ENCODE assay signal across 8 mouse cellular contexts in genomic region chr3:87411150-87411549, GRCm38 (mm10). TPM values are rescaled to one million over a fixed set of nuclear protein-coding genes. Genes with fewer than 3 reads are reported as not detected.
DNase-seq lines count a peak whose midpoint lies in the region; ATAC-seq and TF ChIP-seq lines count a peak whose summit lies in the region.

No protein-coding gene starts in this region.

- H3K27me3 ChIP-seq in hindbrain, embryonic 10.5 days (ENCODE audit: insufficient read depth, poor library complexity, severe bottlenecking): no peaks in the 10 kb centered on the region
- no peaks in the 10 kb centered on the region for H3K27me3 ChIP-seq in hindbrain, embryonic 12.5 days
- no peaks in the 10 kb centered on the region for H3K27me3 ChIP-seq in hindbrain, embryonic 14.5 days (ENCODE audit: control insufficient read depth, insufficient read depth, low read length)
- no peaks in the 10 kb centered on the region for H3K27me3 ChIP-seq in limb, embryonic 13.5 days
- H3K27me3 ChIP-seq in stomach, postnatal 0 days (ENCODE audit: control insufficient read depth, insufficient read depth, low read length): no peaks in the 10 kb centered on the region

- no peak overlapping the region for H3K27ac ChIP-seq in hindbrain, embryonic 10.5 days
- no peak overlapping the region for H3K27ac ChIP-seq in hindbrain, embryonic 12.5 days
- no peak overlapping the region for H3K27ac ChIP-seq in embryonic fibroblast, embryonic 13.5 days (ENCODE audit: insufficient read depth, low read length)
- H3K27ac ChIP-seq in hindbrain, embryonic 14.5 days: no peak overlapping the region
- no peak overlapping the region for H3K27ac ChIP-seq in limb, embryonic 13.5 days
- no peak overlapping the region for H3K27ac ChIP-seq in stomach, postnatal 0 days (replicated peaks)

- TF ChIP-seq POLR2A in embryonic fibroblast, embryonic 13.5 days (IDR thresholded peaks at IDR 0.05; ENCODE audit: low read depth, low read length): no peak

- no peak overlapping the region for H3K9ac ChIP-seq in hindbrain, embryonic 12.5 days
- H3K9ac ChIP-seq in hindbrain, embryonic 14.5 days: no peak overlapping the region
- H3K9ac ChIP-seq in limb, embryonic 13.5 days: no peak overlapping the region
- no peak overlapping the region for H3K9ac ChIP-seq in stomach, postnatal 0 days (ENCODE audit: low read length)

- no peak; the same call in 1 of the 2 replicates for ATAC-seq in hindbrain, embryonic 12.5 days (ENCODE audit: low FRiP score)
- no peak for ATAC-seq in hindbrain, embryonic 14.5 days (ENCODE audit: low FRiP score)
- ATAC-seq in limb, embryonic 13.5 days (ENCODE audit: low FRiP score, low read depth): peak; percentile 72; the same call in 1 of the 2 replicates
- peak; percentile 65 for ATAC-seq in monocyte, adult 5-6 weeks (replicated peaks; ENCODE audit: insufficient number of reproducible peaks, low FRiP score, low TSS enrichment, poor library complexity, severe bottlenecking)
- peak; percentile 81 for ATAC-seq in stomach, postnatal 0 days (ENCODE audit: low FRiP score, low TSS enrichment)

- no peak for TF ChIP-seq EP300 in stomach, postnatal 0 days (optimal IDR thresholded peaks at IDR 0.05)

- no peak overlapping the region; the same call in 1 of the 2 replicates for H3K4me2 ChIP-seq in hindbrain, embryonic 12.5 days (replicated peaks)
- 0 out of 2 replicates have a peak overlapping the region, but pooled peaks have one; percentile 22 for H3K4me2 ChIP-seq in hindbrain, embryonic 14.5 days (replicated peaks)
- H3K4me2 ChIP-seq in limb, embryonic 13.5 days (replicated peaks): peak overlapping the region; percentile 34
- no peak overlapping the region for H3K4me2 ChIP-seq in stomach, postnatal 0 days (replicated peaks; ENCODE audit: low read depth)

- peak; percentile 58 for DNase-seq in hindbrain, embryonic 10.5 days (ENCODE audit: low spot score)
- DNase-seq in brain, adult 2 months (ENCODE audit: low read depth, low spot score): peak; percentile 51
- no peak for DNase-seq in hindbrain, embryonic 14.5 days (ENCODE audit: low spot score)
- peak; percentile 59 for DNase-seq in stomach, postnatal 0 days (ENCODE audit: low spot score)

- H3K36me3 ChIP-seq in hindbrain, embryonic 10.5 days: no peaks in the 10 kb centered on the region
- H3K36me3 ChIP-seq in hindbrain, embryonic 12.5 days: no peaks in the 10 kb centered on the region
- H3K36me3 ChIP-seq in hindbrain, embryonic 14.5 days (replicated peaks; ENCODE audit: control insufficient read depth, insufficient read depth): no peaks in the 10 kb centered on the region
- H3K36me3 ChIP-seq in limb, embryonic 13.5 days: no peaks in the 10 kb centered on the region
- H3K36me3 ChIP-seq in stomach, postnatal 0 days (ENCODE audit: control insufficient read depth, insufficient read depth, low read length): no peaks in the 10 kb centered on the region

- H3K9me3 ChIP-seq in hindbrain, embryonic 10.5 days: no peaks in the 10 kb centered on the region
- no peaks in the 10 kb centered on the region for H3K9me3 ChIP-seq in hindbrain, embryonic 12.5 days (replicated peaks)
- no peaks in the 10 kb centered on the region for H3K9me3 ChIP-seq in hindbrain, embryonic 14.5 days (ENCODE audit: control insufficient read depth, low read length)
- H3K9me3 ChIP-seq in limb, embryonic 13.5 days: no peaks in the 10 kb centered on the region
- H3K9me3 ChIP-seq in stomach, postnatal 0 days (ENCODE audit: control insufficient read depth, low read length): no peaks in the 10 kb centered on the region

- WGBS in hindbrain, embryonic 10.5 days: 10% methylated on average over 12 of the region's 12 CpGs
- WGBS in hindbrain, embryonic 12.5 days: 11% methylated on average over 12 of the region's 12 CpGs
- whole genome bisulfite sequencing in hindbrain, embryonic 14.5 days: 14% methylated on average over 12 of the region's 12 CpGs
- 9% methylated on average over 12 of the region's 12 CpGs for WGBS in limb, embryonic 13.5 days
- 15% methylated on average over 12 of the region's 12 CpGs for WGBS in stomach, postnatal 0 days

- H3K4me1 ChIP-seq in hindbrain, embryonic 10.5 days (replicated peaks): peaks cover 6% of the 10 kb centered on the region
- 0 out of 2 replicates have a peak, but pooled peaks cover 2% of the 10 kb centered on the region for H3K4me1 ChIP-seq in hindbrain, embryonic 12.5 days
- H3K4me1 ChIP-seq in embryonic fibroblast, embryonic 13.5 days (ENCODE audit: control insufficient read depth, insufficient read depth, low read length): no peaks in the 10 kb centered on the region
- H3K4me1 ChIP-seq in hindbrain, embryonic 14.5 days (replicated peaks; ENCODE audit: control insufficient read depth, insufficient read depth, low read length): no peaks in the 10 kb centered on the region
- no peaks in the 10 kb centered on the region for H3K4me1 ChIP-seq in limb, embryonic 13.5 days
- no peaks in the 10 kb centered on the region for H3K4me1 ChIP-seq in stomach, postnatal 0 days (replicated peaks; ENCODE audit: control insufficient read depth, insufficient read depth)

- H3K4me3 ChIP-seq in hindbrain, embryonic 10.5 days: no peak overlapping the region
- no peak overlapping the region for H3K4me3 ChIP-seq in hindbrain, embryonic 12.5 days
- no peak overlapping the region for H3K4me3 ChIP-seq in embryonic fibroblast, embryonic 13.5 days (ENCODE audit: insufficient read depth, low read length)
- H3K4me3 ChIP-seq in hindbrain, embryonic 14.5 days (replicated peaks; ENCODE audit: low read length): no peak overlapping the region
- H3K4me3 ChIP-seq in limb, embryonic 13.5 days: no peak overlapping the region
- no peak overlapping the region for H3K4me3 ChIP-seq in stomach, postnatal 0 days (ENCODE audit: low read depth, low read length)

- TF ChIP-seq CTCF in embryonic fibroblast, embryonic 13.5 days (IDR thresholded peaks at IDR 0.05; ENCODE audit: borderline replicate concordance, insufficient read depth, low read length): peak; percentile 60
- peak; percentile 86 for TF ChIP-seq CTCF in stomach, postnatal 0 days (IDR thresholded peaks at IDR 0.05; ENCODE audit: low read depth)

RNA-seq across cellular contexts. Expression of gene Fcrl5, which starts 24.4 kb away (rescaled TPM):
- not detected in 2 replicates for polyA plus RNA-seq in hindbrain, embryonic 10.5 days (2016; fragmentation: Nextera tagmentation; extraction: Ambion mirVana)
- not detected in 2 replicates for polyA plus RNA-seq in hindbrain, embryonic 12.5 days (2016; fragmentation: Nextera tagmentation; extraction: Ambion mirVana)
- not detected in 2 replicates for polyA plus RNA-seq in embryonic fibroblast, embryonic 13.5 days (2011; ENCODE audit: insufficient read length, low read depth, missing spikeins)
- polyA plus RNA-seq in hindbrain, embryonic 14.5 days (2014; fragmentation: Nextera tagmentation; extraction: Ambion mirVana): not detected in 2 replicates
- polyA plus RNA-seq in limb, embryonic 13.5 days (2015; fragmentation: Nextera tagmentation; extraction: Ambion mirVana): not detected in 2 replicates
- 2.7 to 5.0 TPM (median 3.8 TPM) in 3 replicates for total RNA-seq in monocyte, adult 5-6 weeks (2017)
- 0.04 TPM in 1 of 2 replicates, not detected in the other for polyA plus RNA-seq in stomach, postnatal 0 days (2015; fragmentation: Nextera tagmentation; extraction: Ambion mirVana)

RNA-seq across cellular contexts. Expression of gene Fcrl1, which starts 35.0 kb away (rescaled TPM):
- 0.14 TPM in 1 of 2 replicates, not detected in the other for polyA plus RNA-seq in hindbrain, embryonic 10.5 days (2016; fragmentation: Nextera tagmentation; extraction: Ambion mirVana)
- polyA plus RNA-seq in hindbrain, embryonic 12.5 days (2016; fragmentation: Nextera tagmentation; extraction: Ambion mirVana): 0.15 TPM in 1 of 2 replicates, not detected in the other
- not detected in 2 replicates for polyA plus RNA-seq in embryonic fibroblast, embryonic 13.5 days (2011; ENCODE audit: insufficient read length, low read depth, missing spikeins)
- polyA plus RNA-seq in hindbrain, embryonic 14.5 days (2014; fragmentation: Nextera tagmentation; extraction: Ambion mirVana): not detected in 2 replicates
- polyA plus RNA-seq in limb, embryonic 13.5 days (2015; fragmentation: Nextera tagmentation; extraction: Ambion mirVana): 0.15 and 0.22 TPM in 2 replicates
- total RNA-seq in monocyte, adult 5-6 weeks (2017): 18.4 to 24.6 TPM (median 22.8 TPM) in 3 replicates
- 0.39 and 0.52 TPM in 2 replicates for polyA plus RNA-seq in stomach, postnatal 0 days (2015; fragmentation: Nextera tagmentation; extraction: Ambion mirVana)

RNA-seq across cellular contexts. Expression of gene Cd5l, which starts 53.5 kb away (rescaled TPM):
- polyA plus RNA-seq in hindbrain, embryonic 10.5 days (2016; fragmentation: Nextera tagmentation; extraction: Ambion mirVana): 0.07 and 0.21 TPM in 2 replicates
- 0.26 TPM in 1 of 2 replicates, not detected in the other for polyA plus RNA-seq in hindbrain, embryonic 12.5 days (2016; fragmentation: Nextera tagmentation; extraction: Ambion mirVana)
- not detected in 2 replicates for polyA plus RNA-seq in embryonic fibroblast, embryonic 13.5 days (2011; ENCODE audit: insufficient read length, low read depth, missing spikeins)
- polyA plus RNA-seq in hindbrain, embryonic 14.5 days (2014; fragmentation: Nextera tagmentation; extraction: Ambion mirVana): 0.12 and 0.30 TPM in 2 replicates
- 0.27 and 0.33 TPM in 2 replicates for polyA plus RNA-seq in limb, embryonic 13.5 days (2015; fragmentation: Nextera tagmentation; extraction: Ambion mirVana)
- total RNA-seq in monocyte, adult 5-6 weeks (2017): not detected in 3 replicates
- polyA plus RNA-seq in stomach, postnatal 0 days (2015; fragmentation: Nextera tagmentation; extraction: Ambion mirVana): 0.12 and 0.24 TPM in 2 replicates

Comparison
In these comparisons a context has a peak if more than half of its experiments do, and no peak if none do; other contexts are left out.
1. H3K4me2 ChIP-seq: peak in hindbrain, embryonic 14.5 days (single experiment) and limb, embryonic 13.5 days (single experiment); none in hindbrain, embryonic 12.5 days (single experiment) and stomach, postnatal 0 days (single experiment).
2. ATAC-seq: peak in limb, embryonic 13.5 days (single experiment), monocyte, adult 5-6 weeks (single experiment) and stomach, postnatal 0 days (single experiment); none in hindbrain, embryonic 12.5 days (single experiment) and hindbrain, embryonic 14.5 days (single experiment).